Mouse (Mus musculus) small intestine, adult 2 months (tissue): ENCODE data around the gene Prtg. TPM values are rescaled to one million over a fixed set of nuclear protein-coding genes. Genes with fewer than 3 reads are reported as not detected.

Experiments
- H3K27ac ChIP-seq: fragments of 200-500 bp; 2 replicates; pipeline ENCODE4 v1.5.1; 2012; ENCODE audit warnings: low read depth, low read length, control low read depth, inconsistent platforms; ENCODE audit not compliant: insufficient read depth
- H3K27me3 ChIP-seq: fragments of 200-500 bp; 2 replicates; pipeline ENCODE4 v1.6.1; 2012; ENCODE audit warnings: mild to moderate bottlenecking, moderate library complexity, low read length, inconsistent platforms; ENCODE audit not compliant: control insufficient read depth, insufficient read depth
- H3K36me3 ChIP-seq: fragments of 200-500 bp; 2 replicates; pipeline ENCODE4 v1.6.1; 2012; ENCODE audit warnings: mild to moderate bottlenecking, low read length, control low read depth, inconsistent platforms; ENCODE audit not compliant: control insufficient read depth, insufficient read depth
- H3K4me1 ChIP-seq: fragments of 200-500 bp; 2 replicates; pipeline ENCODE4 v1.6.1; 2012; ENCODE audit warnings: low read length, inconsistent platforms, mixed read lengths; ENCODE audit not compliant: control insufficient read depth, insufficient read depth, insufficient read length
- H3K4me3 ChIP-seq: fragments of 200-500 bp; 2 replicates; pipeline ENCODE4 v1.5.1; 2012; ENCODE audit warnings: low read depth, mild to moderate bottlenecking, control low read depth, inconsistent platforms, low read length, moderate library complexity
- CTCF ChIP-seq: fragments of 200-500 bp; IDR thresholded peaks from 2 replicates; pipeline ENCODE4 v1.5.1; 2012; ENCODE audit warnings: low read depth, mild to moderate bottlenecking, control low read depth, inconsistent platforms, low read length, moderate library complexity, mixed read lengths; ENCODE audit not compliant: insufficient replicate concordance, insufficient read length; ENCODE audit errors: extremely low read depth
- POLR2A ChIP-seq: fragments of 200-500 bp; IDR thresholded peaks from 2 replicates; pipeline ENCODE4 v1.6.1; 2012; ENCODE audit warnings: low read depth, mild to moderate bottlenecking, control low read depth, inconsistent platforms, low read length, moderate library complexity
- WGBS: fragments of 180-500 bp; shearing (Covaris S2); methylation state at CpG from one replicate; pipeline ENCODE4 v1.1.7; 2018; 5-methylcytosine and 5-hydroxymethylcytosine counted together
- polyA plus RNA-seq: library from polyadenylated mRNA; depleted of rRNA; stranded (reverse); fragments of >200 nt; gene quantifications from 2 replicates; pipeline ENCODE4 v1.2.3, GENCODE M21; 2012

The Prtg gene
- polyA plus RNA-seq, 1 experiment = 0.01 TPM

GRCm38 (mm10) chr9:72833992-72834696 lies 27.5 kb downstream of the Prtg start:
- Histone ChIP-seq H3K4me3 (no peak overlapping the region), H3K4me1 (no peaks in the 10 kb centered on the region), H3K27ac (no peak overlapping the region), H3K36me3 (no peaks in the 10 kb centered on the region), H3K27me3 (no peaks in the 10 kb centered on the region)
- TF ChIP-seq CTCF = no peak
- no peak for TF ChIP-seq POLR2A
- 37% methylated on average over 10 of the region's 10 CpGs for WGBS

- H3K4me1 ChIP-seq = no peaks in the 10 kb centered on the region
- H3K27ac ChIP-seq = no peak overlapping the region
- H3K36me3 ChIP-seq = no peaks in the 10 kb centered on the region
- no peak for TF ChIP-seq CTCF
- no peak for TF ChIP-seq POLR2A
- no peaks in the 10 kb centered on the region for H3K27me3 ChIP-seq
- WGBS = 97% methylated on average over 1 of the region's 1 CpGs
- no peak overlapping the region for H3K4me3 ChIP-seq
Observed at GRCm38 (mm10) chr9:72835007-72835406, 28.3 kb downstream of the Prtg start.

- TF ChIP-seq POLR2A (no peak), CTCF (no peak)
- H3K4me3 ChIP-seq = no peak overlapping the region
- WGBS = 57% methylated on average over 11 of the region's 11 CpGs
Observed at GRCm38 (mm10) chr9:72836708-72837495, 30.2 kb downstream of the Prtg start.

GRCm38 (mm10) chr9:72837598-72838160 lies 31.0 kb downstream of the Prtg start:
- Histone ChIP-seq H3K4me3 (no peak overlapping the region), H3K4me1 (no peaks in the 10 kb centered on the region), H3K27me3 (no peaks in the 10 kb centered on the region), H3K27ac (no peak overlapping the region), H3K36me3 (no peaks in the 10 kb centered on the region)
- 54% methylated on average over 6 of the region's 6 CpGs for WGBS
- TF ChIP-seq POLR2A (no peak), CTCF (no peak)

More at GRCm38 (mm10) chr9:72836708-72837495, 30.2 kb downstream of the Prtg start:
- Histone ChIP-seq H3K4me1 (no peaks in the 10 kb centered on the region), H3K27ac (no peak overlapping the region), H3K27me3 (no peaks in the 10 kb centered on the region), H3K36me3 (no peaks in the 10 kb centered on the region)

- no peaks in the 10 kb centered on the region for H3K27me3 ChIP-seq
- H3K4me1 ChIP-seq = no peaks in the 10 kb centered on the region
- no peak overlapping the region for H3K27ac ChIP-seq
- 48% methylated on average over 3 of the region's 3 CpGs for WGBS
- H3K36me3 ChIP-seq = no peaks in the 10 kb centered on the region
- TF ChIP-seq POLR2A (no peak), CTCF (no peak)
- H3K4me3 ChIP-seq = no peak overlapping the region
Observed at GRCm38 (mm10) chr9:72838256-72838655, 31.6 kb downstream of the Prtg start.

GRCm38 (mm10) chr9:72839346-72839990 lies 32.8 kb downstream of the Prtg start:
- no peaks in the 10 kb centered on the region for H3K36me3 ChIP-seq
- TF ChIP-seq CTCF (no peak), POLR2A (no peak)
- no peak overlapping the region for H3K27ac ChIP-seq
- WGBS = 87% methylated on average over 15 of the region's 15 CpGs
- H3K4me3 ChIP-seq = no peak overlapping the region
- H3K27me3 ChIP-seq = no peaks in the 10 kb centered on the region
- H3K4me1 ChIP-seq = no peaks in the 10 kb centered on the region
